Mouse (Mus musculus) natural killer cell, adult 2 months (primary cell): Measurements from ENCODE around the gene Abcf1.
"Not testable (repeated sequence)": the region's sequence is repeated elsewhere in the genome, so short reads cannot be mapped to it uniquely, and the experiment has no call there.

Source experiments
- DNase-seq, 2 experiments: peaks; one replicate each; pipeline ENCODE4 v3.0.0; 2022; ENCODE audit warnings: low spot score in 2 of 2

Gene Abcf1

GRCm38 (mm10) chr17:35979401-35980362 is 10.1 kb upstream of the Abcf1 start, which contains the start of the genes Gnl1 and Prr3:
Gene Gnl1, plus strand, starts transcription at chr17:35979851.
Gene Prr3, minus strand, starts transcription at chr17:35980236.
- peak; percentile 91 to 93 for DNase-seq

- peak in 1 of 2 experiments; percentile 26 for DNase-seq
These were observed 9.3 kb upstream of the Abcf1 start for GRCm38 (mm10) chr17:35978811-35979400.

DNA sequence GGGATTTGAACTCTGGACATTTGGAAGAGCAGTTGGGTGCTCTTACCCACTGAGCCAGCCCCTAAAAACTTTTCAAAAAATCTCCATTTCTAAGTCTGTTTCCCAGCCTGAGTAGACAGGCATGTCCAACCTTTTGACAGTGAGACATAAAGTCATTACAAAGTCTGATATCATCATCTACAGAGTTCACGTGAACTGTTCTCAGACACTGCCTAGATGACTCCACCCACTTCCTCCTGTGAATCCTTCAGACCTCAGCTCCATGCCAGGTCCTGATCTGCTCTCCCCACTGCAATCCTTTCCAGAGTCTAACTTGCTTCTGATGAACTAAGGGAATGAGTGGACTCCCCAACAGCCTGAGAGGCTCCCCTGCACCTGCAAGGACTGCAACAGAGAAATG is 2.6 kb upstream of the Abcf1 start:
- no peak for DNase-seq

DNA sequence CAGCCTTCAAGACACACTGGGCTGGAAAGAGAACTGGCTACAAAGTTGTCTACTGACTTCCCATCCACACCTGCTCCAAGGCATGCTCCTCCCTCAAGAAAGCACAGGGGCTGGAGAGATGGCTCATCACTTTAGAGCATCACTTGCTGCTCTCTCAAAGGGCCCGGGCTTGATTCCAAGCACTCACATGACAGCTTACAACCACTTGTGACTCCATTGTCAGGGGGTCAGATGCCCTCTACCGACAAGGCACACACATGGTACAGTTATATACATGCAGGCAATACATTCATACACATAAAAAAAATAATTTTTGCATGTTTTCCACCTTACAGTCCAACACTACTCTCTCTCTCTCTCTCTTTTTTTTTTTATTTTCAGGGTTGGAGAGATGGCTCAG is 1.9 kb downstream of the Abcf1 start:
- no peak for DNase-seq

DNA sequence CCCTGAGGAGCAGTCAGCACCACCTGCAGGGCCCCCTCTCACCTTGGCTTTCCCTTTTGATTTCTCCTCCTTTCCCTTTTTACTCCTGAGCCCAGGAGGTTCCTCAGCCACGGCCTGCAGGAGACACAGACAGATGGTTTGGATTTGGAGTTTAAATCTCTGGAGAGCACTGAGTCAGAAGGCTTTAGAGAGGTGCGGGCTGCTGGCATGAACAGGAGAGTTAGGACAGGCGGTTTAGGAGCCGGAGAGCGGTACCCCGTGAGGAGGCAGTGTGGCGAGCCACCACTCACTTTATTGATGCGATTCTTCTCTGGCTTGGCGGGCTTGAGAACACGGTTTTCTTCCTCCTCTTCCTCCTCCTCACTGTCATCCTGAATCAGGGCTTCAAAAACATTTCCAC is 6.3 kb downstream of the Abcf1 start:
- no peak for DNase-seq

DNA sequence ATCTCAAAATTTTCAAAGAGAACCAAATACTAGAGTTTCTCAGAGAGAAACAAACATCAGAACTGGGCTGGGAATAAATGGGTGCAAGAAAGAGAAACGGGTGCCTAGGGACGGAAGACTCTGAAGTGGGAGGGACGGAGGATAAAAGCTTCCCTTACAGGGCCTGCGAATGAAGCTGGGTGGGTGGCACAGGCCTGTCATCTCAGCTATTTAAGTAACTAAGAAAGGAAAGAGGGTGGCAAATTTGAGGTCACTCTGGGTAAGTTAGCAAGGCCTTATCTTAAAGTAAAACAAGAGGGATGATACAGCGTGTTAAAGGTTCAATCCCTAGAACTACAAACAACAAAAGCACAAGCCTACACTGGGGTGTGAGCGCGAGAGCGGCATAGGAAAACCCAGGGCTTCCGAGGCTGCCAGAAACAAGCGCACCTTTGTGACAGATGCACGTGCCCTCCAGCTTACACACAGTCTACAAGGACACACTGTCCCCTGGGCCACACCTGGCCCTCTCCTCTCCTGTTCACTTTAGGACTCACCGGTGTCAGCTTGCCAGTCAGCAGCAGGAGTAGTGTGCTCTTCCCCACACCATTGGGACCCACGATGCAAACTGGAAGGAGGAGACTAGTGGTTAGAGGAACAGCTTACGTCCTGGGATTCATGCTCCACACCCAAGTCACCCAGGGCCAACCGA is 10.9 kb downstream of the Abcf1 start:
- DNase-seq, result no peak

DNA sequence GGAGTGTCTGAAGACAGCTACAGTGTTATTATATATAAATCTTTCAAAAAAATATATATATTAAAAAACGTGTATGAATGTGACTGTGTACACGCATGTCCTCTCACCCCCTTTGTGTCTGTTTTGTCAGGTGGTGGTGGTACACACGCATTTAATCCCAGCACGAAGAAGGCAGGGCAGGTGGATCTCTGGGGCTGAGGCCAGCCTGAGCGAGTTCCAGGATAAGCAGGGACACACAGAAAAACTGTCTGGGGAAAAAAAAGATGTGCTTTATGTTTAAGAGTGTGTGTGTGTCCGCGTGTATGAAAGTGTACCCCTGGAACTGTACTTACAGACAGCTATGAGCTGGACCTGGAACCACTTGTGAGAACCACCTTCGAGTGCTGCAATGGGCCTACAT is 14.9 kb downstream of the Abcf1 start:
- no peak for DNase-seq

- not testable (repeated sequence) for DNase-seq
These were observed 17.0 kb downstream of the Abcf1 start for GRCm38 (mm10) chr17:35952559-35952958.

DNA sequence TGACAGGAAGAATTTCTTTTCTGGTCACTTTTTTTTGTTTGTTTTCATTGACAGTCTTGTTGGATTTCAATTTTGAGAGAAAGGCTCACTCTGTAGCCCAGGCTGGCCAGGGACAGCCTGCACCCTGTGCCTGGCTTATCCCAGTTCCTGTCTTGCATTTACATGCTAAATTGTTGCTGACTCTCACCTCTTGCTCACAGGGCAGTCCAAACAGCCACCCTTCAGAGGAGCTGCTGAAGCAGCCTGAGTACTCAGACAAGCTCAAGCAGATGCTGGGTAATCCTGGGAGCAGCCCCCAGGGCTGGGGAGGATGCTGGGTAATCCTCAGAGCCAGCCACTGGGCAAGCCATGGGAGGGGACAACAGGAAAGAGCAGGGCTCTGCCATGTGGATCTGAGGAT is 18.6 kb downstream of the Abcf1 start:
- DNase-seq, result not testable (repeated sequence)

DNA sequence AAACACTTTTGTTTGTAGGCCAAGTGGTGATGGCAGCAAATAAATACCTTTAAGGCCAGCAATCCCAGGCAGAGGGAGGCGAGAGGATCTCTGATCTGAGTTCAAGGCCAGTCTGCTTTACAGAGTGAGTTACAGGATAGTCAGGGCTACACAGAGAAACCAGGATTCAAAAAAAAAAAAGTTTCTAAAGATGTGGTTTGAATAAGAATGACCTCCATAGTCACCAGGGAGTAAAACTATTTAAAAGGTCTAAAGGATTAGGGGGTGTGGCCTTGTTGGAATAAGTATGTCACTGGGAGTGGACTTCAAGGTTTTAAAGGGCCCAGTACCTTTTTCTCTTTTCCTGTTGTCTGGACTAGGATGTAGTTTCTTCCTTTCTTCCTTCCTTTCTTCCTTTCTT is 29.6 kb downstream of the Abcf1 start:
- no peak for DNase-seq

DNA sequence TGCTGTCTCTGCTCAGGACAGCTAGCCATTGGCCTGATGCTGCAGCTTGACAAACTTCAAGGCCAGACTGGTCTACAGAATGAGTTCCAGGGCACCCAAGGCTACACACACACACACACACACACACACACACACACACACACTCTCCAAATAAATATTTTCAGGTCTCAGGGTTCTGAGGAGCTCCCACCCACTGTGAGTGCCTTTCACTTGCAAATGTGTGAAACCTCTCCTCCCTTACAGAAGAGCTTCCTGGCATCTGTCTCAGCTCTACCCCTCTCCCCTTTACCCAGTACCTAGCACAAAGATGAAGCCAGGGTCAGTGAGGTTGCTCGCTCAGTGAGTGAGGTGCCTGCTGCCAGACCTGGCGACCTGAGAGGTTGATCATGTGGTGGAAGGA is 30.5 kb downstream of the Abcf1 start:
- no peak for DNase-seq

DNA sequence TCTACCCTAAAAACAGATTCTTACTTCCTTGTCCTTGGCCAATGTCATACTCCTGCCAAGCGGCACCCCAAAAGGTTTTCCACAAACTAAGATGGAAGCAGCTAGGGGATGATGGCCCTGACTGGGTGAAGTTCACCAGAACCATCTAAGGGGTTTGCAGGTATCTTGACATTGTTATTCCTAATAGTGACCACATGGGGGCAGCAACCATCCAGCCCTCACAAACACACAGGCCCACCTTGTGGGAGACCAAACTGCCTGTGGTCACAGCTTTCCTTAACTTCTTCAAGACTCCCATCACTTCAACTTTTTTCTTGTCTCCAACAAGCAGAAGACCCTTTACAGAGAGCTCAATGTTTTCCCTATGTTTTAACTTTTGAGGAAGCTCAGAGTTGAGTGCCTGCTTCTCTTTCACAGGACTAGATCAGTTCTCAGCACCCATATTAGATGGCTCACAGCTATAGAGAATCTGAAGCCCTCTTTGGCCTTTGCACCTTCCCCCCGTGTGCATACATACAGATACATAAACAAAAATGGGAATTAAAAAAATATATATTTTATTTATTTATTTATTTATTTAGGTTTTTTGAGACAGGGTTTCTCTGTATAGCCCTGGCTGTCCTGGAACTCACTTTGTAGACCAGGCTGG is 31.7 kb downstream of the Abcf1 start:
- peak; percentile 44 to 58 for DNase-seq

DNA sequence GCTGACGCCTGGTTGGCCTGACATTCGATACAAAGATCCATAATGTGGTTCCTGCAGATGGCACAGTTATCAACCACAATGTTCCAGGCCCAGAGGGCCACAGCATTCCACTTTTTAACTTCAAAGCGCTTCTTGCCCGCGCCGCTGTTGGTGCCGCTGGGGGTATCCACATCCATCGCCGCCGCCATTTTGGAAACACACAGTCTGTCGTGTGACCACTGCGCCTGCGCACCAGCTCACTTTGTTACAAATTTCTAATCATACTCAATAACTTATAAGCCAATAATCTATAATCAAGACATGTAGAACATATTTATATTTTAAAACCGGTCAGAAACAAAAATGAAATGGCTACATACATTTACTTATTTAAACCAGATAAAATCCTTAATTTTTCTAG is 33.8 kb downstream of the Abcf1 start:
- not testable (repeated sequence) for DNase-seq

GRCm38 (mm10) chr17:35932608-35933007 is 37.0 kb downstream of the Abcf1 start:
- no peak for DNase-seq

- DNase-seq, result no peak
These were observed 38.9 kb downstream of the Abcf1 start for GRCm38 (mm10) chr17:35930627-35931026.

- DNase-seq, result no peak
These were observed 40.0 kb downstream of the Abcf1 start for GRCm38 (mm10) chr17:35929534-35929933.

DNA sequence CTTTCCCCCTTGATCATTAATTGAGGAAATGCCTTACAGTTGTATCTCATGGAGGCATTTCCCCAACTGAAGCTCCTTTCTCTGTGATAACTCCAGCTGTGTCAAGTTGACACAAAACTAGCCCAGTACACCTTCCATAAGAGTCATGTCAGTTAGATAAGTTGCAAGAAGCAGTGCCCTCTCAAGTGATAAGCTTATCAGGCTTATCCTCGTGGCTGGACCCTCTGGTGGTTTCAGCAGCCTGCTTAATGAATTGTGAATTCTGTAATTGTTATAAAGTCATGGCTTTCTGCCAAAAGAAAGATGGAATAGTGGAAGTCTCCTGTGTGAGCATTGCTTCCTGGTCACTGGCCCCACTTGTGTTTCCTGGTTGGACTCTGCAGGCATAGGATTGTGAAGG is 42.1 kb downstream of the Abcf1 start:
- DNase-seq, result no peak

GRCm38 (mm10) chr17:35923281-35923680 is 46.3 kb downstream of the Abcf1 start:
- DNase-seq, result no peak

DNA sequence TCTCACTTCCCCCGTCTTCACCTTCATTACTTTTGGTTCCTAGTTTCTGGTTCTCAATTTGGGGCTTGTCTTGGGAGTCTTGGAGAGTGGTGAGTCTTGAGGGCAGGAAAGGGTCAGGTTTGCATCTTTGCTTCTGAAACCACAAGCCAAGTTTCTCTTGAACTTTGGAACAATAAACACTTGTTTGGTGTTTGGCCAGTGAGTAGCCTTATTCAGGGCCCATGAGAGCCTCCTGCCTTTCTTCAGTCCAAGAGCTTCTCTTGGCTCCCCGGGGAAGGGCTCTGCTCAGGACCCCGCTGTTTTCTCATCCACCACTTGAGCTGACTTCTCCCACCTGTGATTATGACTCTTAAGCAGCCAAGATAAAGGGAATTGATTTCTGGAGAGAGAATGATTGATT is 47.0 kb downstream of the Abcf1 start:
- no peak for DNase-seq

DNA sequence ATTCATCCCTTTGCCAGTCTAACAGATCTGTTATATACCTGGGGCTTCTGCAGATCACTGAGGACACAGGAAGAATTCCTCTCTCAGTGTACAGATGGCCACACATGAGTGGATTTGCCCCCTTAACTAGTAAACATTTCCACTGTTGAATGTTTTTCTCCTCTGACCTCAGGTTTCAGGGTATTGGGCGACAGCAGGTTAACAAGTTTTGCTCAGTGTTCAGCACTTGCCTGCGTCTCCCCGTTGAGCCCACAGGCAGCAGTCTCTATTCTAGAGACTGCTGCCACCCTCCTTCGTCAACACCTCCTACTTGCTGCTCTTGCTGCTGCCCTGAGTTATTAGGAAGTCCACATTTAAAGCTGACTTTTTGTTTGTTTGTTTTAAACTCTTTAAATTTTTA is 47.9 kb downstream of the Abcf1 start:
- DNase-seq, result no peak

DNA sequence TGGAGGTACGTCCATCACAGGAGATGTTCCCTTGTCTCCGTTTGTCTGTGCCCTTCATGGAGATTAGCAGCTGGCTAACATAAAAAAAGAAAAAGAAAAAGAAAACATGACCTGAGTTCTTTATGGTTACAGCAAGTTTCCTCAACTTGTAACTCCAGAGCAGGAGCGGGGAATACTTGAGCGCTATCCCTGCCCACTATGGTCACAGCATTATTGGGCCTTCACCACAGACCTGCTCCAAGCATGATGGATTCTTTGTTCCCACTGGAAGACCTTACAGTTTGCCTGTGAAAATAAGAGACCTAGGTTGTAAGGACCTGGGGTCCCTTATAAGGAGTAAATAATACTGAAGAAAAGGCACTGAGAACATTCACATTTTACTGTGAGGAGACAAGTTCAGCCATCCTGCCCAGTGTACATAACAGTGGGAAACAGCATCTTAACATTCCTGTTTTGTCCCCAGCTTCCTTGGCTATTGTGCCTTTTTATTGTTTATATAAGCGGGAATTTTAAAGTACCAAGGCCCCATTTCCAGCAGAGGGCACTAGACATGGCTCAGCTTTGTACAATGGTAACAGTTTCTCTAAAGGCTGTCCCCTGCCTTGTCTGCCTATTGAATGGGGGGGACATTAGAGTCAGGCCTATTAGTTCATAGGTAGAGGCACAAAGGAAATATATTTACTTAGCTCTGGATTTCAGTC is 48.5 kb downstream of the Abcf1 start:
- DNase-seq, result peak in 1 of 2 experiments; percentile 41
